In the genomic region with DNA sequence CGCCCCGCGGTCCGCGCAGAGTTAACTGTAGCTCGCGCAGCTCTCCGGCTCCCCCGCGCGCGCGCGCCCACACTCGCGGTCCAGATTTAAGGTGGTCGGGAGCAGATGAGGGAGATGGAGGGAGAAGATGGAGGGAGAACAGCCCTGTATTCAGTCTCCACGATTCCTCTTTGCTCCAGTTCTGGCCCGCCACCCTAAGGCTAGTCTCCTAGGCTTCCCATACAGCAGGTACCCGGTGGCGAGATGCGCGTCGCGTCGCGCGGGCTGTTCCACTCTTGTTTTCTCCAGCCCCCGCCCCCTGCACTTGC, we compare ENCODE assay signal across 8 mouse cellular contexts. TPM values are rescaled to one million over a fixed set of nuclear protein-coding genes. Genes with fewer than 3 reads are reported as not detected.
DNase-seq lines count a peak whose midpoint lies in the region; ATAC-seq and TF ChIP-seq lines count a peak whose summit lies in the region.

No protein-coding gene starts in this region.

- TF ChIP-seq POLR2A in cortical plate, adult 2 months (IDR thresholded peaks at IDR 0.05; ENCODE audit: extremely low read depth, insufficient read depth, low read length) = no peak

- H3K9ac ChIP-seq in heart, embryonic 13.5 days = peak overlapping the region; percentile 69; the same call in 1 of the 2 replicates
- H3K9ac ChIP-seq in hindbrain, embryonic 14.5 days = peak overlapping the region; percentile 52
- H3K9ac ChIP-seq in midbrain, embryonic 15.5 days = peak overlapping the region; percentile 58

- TF ChIP-seq CTCF in cortical plate, adult 2 months (IDR thresholded peaks at IDR 0.05; ENCODE audit: extremely low read depth, insufficient read depth, low read length) = no peak

- H3K4me1 ChIP-seq in heart, embryonic 13.5 days = peaks cover 38% of the 10 kb centered on the region
- no peaks in the 10 kb centered on the region for H3K4me1 ChIP-seq in cortical plate, adult 2 months (ENCODE audit: control insufficient read depth, insufficient read depth, low read length)
- 0 out of 2 replicates have a peak, but pooled peaks cover 6% of the 10 kb centered on the region for H3K4me1 ChIP-seq in hindbrain, embryonic 14.5 days (replicated peaks; ENCODE audit: control insufficient read depth, insufficient read depth, low read length)
- peaks cover 51% of the 10 kb centered on the region for H3K4me1 ChIP-seq in midbrain, embryonic 15.5 days

- ATAC-seq in heart, embryonic 13.5 days (ENCODE audit: extremely low read depth, insufficient number of reproducible peaks, low FRiP score, low TSS enrichment) = no peak
- peak; percentile 72 for ATAC-seq in hindbrain, embryonic 14.5 days (ENCODE audit: low FRiP score)
- peak; percentile 78 for ATAC-seq in midbrain, embryonic 15.5 days (replicated peaks)
- ATAC-seq in erythroblast, adult 5-6 weeks (replicated peaks; ENCODE audit: low FRiP score, poor library complexity, severe bottlenecking) = no peak

- peak overlapping the region; percentile 59 for H3K4me3 ChIP-seq in heart, embryonic 13.5 days
- H3K4me3 ChIP-seq in cortical plate, adult 2 months (ENCODE audit: insufficient read depth, low read length) = peak overlapping the region; percentile 34
- H3K4me3 ChIP-seq in hindbrain, embryonic 14.5 days (replicated peaks; ENCODE audit: low read length) = peak overlapping the region; percentile 60
- peak overlapping the region; percentile 64 for H3K4me3 ChIP-seq in midbrain, embryonic 15.5 days

- WGBS in heart, embryonic 13.5 days = under 1% methylated on average over 29 of the region's 29 CpGs
- WGBS in hindbrain, embryonic 14.5 days = under 1% methylated on average over 29 of the region's 29 CpGs
- 0% methylated on average over 27 of the region's 29 CpGs for WGBS in midbrain, embryonic 15.5 days

- no peaks in the 10 kb centered on the region for H3K36me3 ChIP-seq in heart, embryonic 13.5 days
- H3K36me3 ChIP-seq in hindbrain, embryonic 14.5 days (replicated peaks; ENCODE audit: control insufficient read depth, insufficient read depth) = no peaks in the 10 kb centered on the region
- H3K36me3 ChIP-seq in midbrain, embryonic 15.5 days (replicated peaks) = no peaks in the 10 kb centered on the region

- H3K4me2 ChIP-seq in heart, embryonic 13.5 days = peak overlapping the region; percentile 92
- peak overlapping the region; percentile 95 for H3K4me2 ChIP-seq in hindbrain, embryonic 14.5 days (replicated peaks)
- H3K4me2 ChIP-seq in midbrain, embryonic 15.5 days = peak overlapping the region; percentile 92

- H3K9me3 ChIP-seq in heart, embryonic 13.5 days = no peaks in the 10 kb centered on the region
- H3K9me3 ChIP-seq in hindbrain, embryonic 14.5 days (ENCODE audit: control insufficient read depth, low read length) = no peaks in the 10 kb centered on the region
- H3K9me3 ChIP-seq in midbrain, embryonic 15.5 days = no peaks in the 10 kb centered on the region

- peaks cover 99% of the 10 kb centered on the region for H3K27me3 ChIP-seq in heart, embryonic 13.5 days (replicated peaks)
- peaks cover 96% of the 10 kb centered on the region for H3K27me3 ChIP-seq in hindbrain, embryonic 14.5 days (ENCODE audit: control insufficient read depth, insufficient read depth, low read length)
- peaks cover 84% of the 10 kb centered on the region for H3K27me3 ChIP-seq in midbrain, embryonic 15.5 days (replicated peaks)

- intact Hi-C loops in left cerebral cortex, postnatal 25 days (cut with DNase I) = loop anchor here (5.0 to 10.0 kb wide), 3 partner anchors 390 to 827 kb away; partner anchors contain the start of gene Rnf32

- no peak for DNase-seq in heart, adult 9 months (ENCODE audit: low spot score in 2 of 2)
- peak; percentile 72 for DNase-seq in hindbrain, embryonic 14.5 days (ENCODE audit: low spot score)
- peak; percentile 75 to 83 for DNase-seq in left cerebral cortex, postnatal 25 days (ENCODE audit: low spot score in 2 of 2)
- no peak for DNase-seq in c-Kit-positive CD71-positive TER-119-positive erythroid progenitor cells, embryonic 14.5 days (ENCODE audit: low spot score)

- H3K27ac ChIP-seq in heart, embryonic 13.5 days (replicated peaks) = no peak overlapping the region
- H3K27ac ChIP-seq in cortical plate, adult 2 months (ENCODE audit: insufficient read depth, low read length) = no peak overlapping the region
- 0 out of 2 replicates have a peak overlapping the region, but pooled peaks have one; percentile 60 for H3K27ac ChIP-seq in hindbrain, embryonic 14.5 days
- peak overlapping the region; percentile 69 for H3K27ac ChIP-seq in midbrain, embryonic 15.5 days

RNA-seq across cellular contexts. Expression of gene Shh, which starts 2.0 kb away (rescaled TPM):
- polyA plus RNA-seq in heart, embryonic 13.5 days (2015; fragmentation: Nextera tagmentation; extraction: Ambion mirVana) = 0.36 and 0.57 TPM in 2 replicates
- 2.3 and 2.6 TPM in 2 replicates for polyA plus RNA-seq in cortical plate, adult 2 months (2012; rRNA removed)
- 1.3 and 1.4 TPM in 2 replicates for polyA plus RNA-seq in hindbrain, embryonic 14.5 days (2014; fragmentation: Nextera tagmentation; extraction: Ambion mirVana)
- total RNA-seq in left cerebral cortex, postnatal 25 days (2021) = 1 to 10 TPM; 3.1 to 3.5 TPM
- 1.1 and 1.4 TPM in 2 replicates for polyA plus RNA-seq in midbrain, embryonic 15.5 days (2015; fragmentation: Nextera tagmentation; extraction: Ambion mirVana)
- not detected in 2 replicates for total RNA-seq in erythroblast, adult 5-6 weeks (2015; ENCODE audit: low replicate concordance)
- total RNA-seq in erythroblast, adult 5-6 weeks (2017; ENCODE audit: low replicate concordance) = not detected in 2 replicates

Comparison
In these comparisons a context has a peak if more than half of its experiments do, and no peak if none do; other contexts are left out.
1. ATAC-seq: peak in hindbrain, embryonic 14.5 days (single experiment) and midbrain, embryonic 15.5 days (single experiment); none in heart, embryonic 13.5 days (single experiment) and erythroblast, adult 5-6 weeks (single experiment).
2. H3K27ac ChIP-seq: peak in hindbrain, embryonic 14.5 days (single experiment) and midbrain, embryonic 15.5 days (single experiment); none in heart, embryonic 13.5 days (single experiment) and cortical plate, adult 2 months (single experiment).
3. DNase-seq: peak in hindbrain, embryonic 14.5 days (single experiment) and left cerebral cortex, postnatal 25 days (2 of 2); none in heart, adult 9 months (0 of 2) and c-Kit-positive CD71-positive TER-119-positive erythroid progenitor cells, embryonic 14.5 days (single experiment).
4. Peak in every context shown above with its lines, with median percentiles within 50 percentile points of each other: H3K4me2 ChIP-seq, H3K4me3 ChIP-seq and H3K9ac ChIP-seq.